Mouse (Mus musculus) kidney, adult 9 months (tissue): Measurements from ENCODE around the gene Armc8.
"Not testable (repeated sequence)": the region's sequence is repeated elsewhere in the genome, so short reads cannot be mapped to it uniquely, and the experiment has no call there.

ENCODE experiments used
- DNase-seq: peaks from one replicate; pipeline ENCODE4 v3.0.0; 2022

The Armc8 gene

GRCm38 (mm10) chr9:99568347-99569070 lies at the start of gene Armc8:
Armc8 (minus strand) TSS chr9:99568899.
- DNase-seq: peak; percentile 95

- DNase-seq: peak; percentile 41
Observed at GRCm38 (mm10) chr9:99612202-99612601, 43.5 kb upstream of the Armc8 start, which contains the start of gene A4gnt. A4gnt (plus strand) TSS chr9:99612502.

GRCm38 (mm10) chr9:99603566-99603965 lies 34.9 kb upstream of the Armc8 start:
- no peak for DNase-seq

- DNase-seq: not testable (repeated sequence)
Observed at GRCm38 (mm10) chr9:99599127-99599526, 30.4 kb upstream of the Armc8 start.

GRCm38 (mm10) chr9:99591144-99591543 lies 22.4 kb upstream of the Armc8 start:
- no peak for DNase-seq

- peak; percentile 62 for DNase-seq
Observed at GRCm38 (mm10) chr9:99587505-99588202, 19.0 kb upstream of the Armc8 start.

GRCm38 (mm10) chr9:99580655-99581054 lies 12.0 kb upstream of the Armc8 start:
- peak; percentile 57 for DNase-seq

- peak; percentile 94 for DNase-seq
Observed at GRCm38 (mm10) chr9:99575677-99576480, 7.2 kb upstream of the Armc8 start, which contains the start of gene Dbr1. Dbr1 (plus strand) TSS chr9:99575799.

GRCm38 (mm10) chr9:99569071-99569397 lies 335 bp upstream of the Armc8 start:
- DNase-seq: no peak

GRCm38 (mm10) chr9:99568023-99568346 lies 714 bp downstream of the Armc8 start:
- no peak for DNase-seq

GRCm38 (mm10) chr9:99563714-99564113 lies 5.0 kb downstream of the Armc8 start:
- DNase-seq: peak; percentile 75

- DNase-seq: no peak
Observed at GRCm38 (mm10) chr9:99560389-99560788, 8.3 kb downstream of the Armc8 start.

GRCm38 (mm10) chr9:99559557-99559904 lies 9.2 kb downstream of the Armc8 start:
- DNase-seq: no peak

GRCm38 (mm10) chr9:99558824-99559556 lies 9.7 kb downstream of the Armc8 start:
- no peak for DNase-seq

- DNase-seq: no peak
Observed at GRCm38 (mm10) chr9:99557580-99558300, 11.0 kb downstream of the Armc8 start.

- no peak for DNase-seq
Observed at GRCm38 (mm10) chr9:99555253-99555652, 13.4 kb downstream of the Armc8 start.

GRCm38 (mm10) chr9:99554052-99554451 lies 14.6 kb downstream of the Armc8 start:
- DNase-seq: no peak

GRCm38 (mm10) chr9:99553049-99553448 lies 15.7 kb downstream of the Armc8 start:
- DNase-seq: no peak

GRCm38 (mm10) chr9:99552068-99552467 lies 16.6 kb downstream of the Armc8 start:
- DNase-seq: no peak

- DNase-seq: no peak
Observed at GRCm38 (mm10) chr9:99546259-99546658, 22.4 kb downstream of the Armc8 start.

- DNase-seq: no peak
Observed at GRCm38 (mm10) chr9:99531865-99532264, 36.8 kb downstream of the Armc8 start.

- no peak for DNase-seq
Observed at GRCm38 (mm10) chr9:99505875-99506274, 62.8 kb downstream of the Armc8 start.
